Mouse (Mus musculus) liver, adult 2 months (tissue): ENCODE measurements around the gene Acat2. TPM values are rescaled to one million over a fixed set of nuclear protein-coding genes. Genes with fewer than 3 reads are reported as not detected.
"Not testable (repeated sequence)": the region's sequence is repeated elsewhere in the genome, so short reads cannot be mapped to it uniquely, and the experiment has no call there.

Experiments
- DNase-seq: peaks from one replicate; pipeline ENCODE4 v3.0.0-alpha.2; 2011; ENCODE audit warnings: low read depth, low spot score; ENCODE audit errors: extremely low read depth
- H3K27ac ChIP-seq: fragments of 200-500 bp; replicated peaks from 2 replicates; pipeline ENCODE4 v1.5.1; 2012; ENCODE audit warnings: low read depth, mild to moderate bottlenecking, control low read depth, inconsistent platforms, low read length; ENCODE audit not compliant: insufficient read depth
- H3K27me3 ChIP-seq: fragments of 200-500 bp; 2 replicates; pipeline ENCODE4 v1.6.1; 2012; ENCODE audit warnings: mild to moderate bottlenecking, moderate library complexity, low read length, inconsistent platforms; ENCODE audit not compliant: control insufficient read depth, insufficient read depth
- H3K36me3 ChIP-seq: fragments of 200-500 bp; 2 replicates; pipeline ENCODE4 v1.6.1; 2012; ENCODE audit warnings: low read length, inconsistent platforms; ENCODE audit not compliant: control insufficient read depth, insufficient read depth
- H3K4me1 ChIP-seq: fragments of 200-500 bp; 2 replicates; pipeline ENCODE4 v1.6.1; 2011; ENCODE audit warnings: low read length; ENCODE audit not compliant: control insufficient read depth, insufficient read depth
- H3K4me3 ChIP-seq: fragments of 200-500 bp; 2 replicates; pipeline ENCODE4 v1.5.1; 2011; ENCODE audit warnings: low read depth, mild to moderate bottlenecking, control low read depth, low read length, moderate library complexity; ENCODE audit not compliant: insufficient read depth
- H3K79me2 ChIP-seq: fragments of 200-500 bp; 2 replicates; pipeline ENCODE4 v1.6.1; 2012; ENCODE audit warnings: inconsistent platforms, mild to moderate bottlenecking, low read length, moderate library complexity; ENCODE audit not compliant: control insufficient read depth, insufficient read depth
- H3K9ac ChIP-seq: fragments of 200-500 bp; 2 replicates; pipeline ENCODE4 v1.6.1; 2012; ENCODE audit warnings: low read depth, mild to moderate bottlenecking, control low read depth, inconsistent platforms, low read length
- CTCF ChIP-seq: fragments of 200-500 bp; IDR thresholded peaks from 2 replicates; pipeline ENCODE4 v1.5.1; 2011; ENCODE audit warnings: low read depth, low read length, control low read depth
- POLR2A ChIP-seq: fragments of 200-500 bp; IDR thresholded peaks from 2 replicates; pipeline ENCODE4 v1.6.1; 2011; ENCODE audit warnings: low read length, control low read depth; ENCODE audit not compliant: insufficient read depth; ENCODE audit errors: extremely low read depth
- WGBS: fragments of 180-500 bp; shearing (Covaris S2); methylation state at CpG from one replicate; pipeline ENCODE4 v1.1.7; 2018; 5-methylcytosine and 5-hydroxymethylcytosine counted together
- polyA plus RNA-seq: library from polyadenylated mRNA; depleted of rRNA; stranded (reverse); fragments of >200 nt; gene quantifications from 2 replicates; pipeline ENCODE4 v1.2.3, GENCODE M21; 2012; rRNA removed
- total RNA-seq: library from RNA; depleted of rRNA; stranded (reverse); fragments of >200 nt; gene quantifications from 2 replicates; pipeline ENCODE4 v1.2.3, GENCODE M21; 2014; rRNA removed

Acat2 gene
- total RNA-seq (75.1 and 75.7 TPM in 2 replicates), polyA plus RNA-seq (44.6 and 45.9 TPM in 2 replicates)

DNA sequence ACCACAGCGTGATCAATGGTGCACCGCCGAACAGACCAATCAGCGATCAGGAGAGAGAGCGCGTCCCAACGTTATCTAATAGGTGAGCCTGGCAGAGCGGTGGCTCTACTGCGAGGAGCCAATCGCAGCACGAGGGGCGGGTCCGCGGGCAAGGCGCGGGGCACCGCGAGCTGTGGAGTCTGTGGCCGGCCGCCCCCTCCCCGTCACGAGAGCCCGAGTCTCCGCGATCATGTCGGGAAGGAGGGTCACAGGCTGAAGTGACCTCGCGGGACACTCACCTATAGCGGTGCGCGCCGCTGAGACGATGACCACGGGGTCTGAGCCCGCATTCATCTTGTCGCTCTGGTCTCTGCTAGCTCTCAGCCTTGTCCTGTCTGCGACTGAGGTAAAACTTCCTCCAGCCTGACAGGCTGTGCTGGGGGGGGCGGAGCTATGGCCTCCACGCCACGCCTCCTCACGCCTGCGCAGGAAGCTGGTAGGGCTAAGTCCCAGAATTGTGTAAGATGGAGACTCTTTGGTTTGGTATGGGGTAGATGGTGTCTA lies at the start of gene Acat2:
Acat2 (minus strand) TSS at position 417 of the 543 bp plus-strand sequence.
- peaks cover 2% of the 10 kb centered on the region; the same call in 1 of the 2 replicates for H3K36me3 ChIP-seq
- peak within 1 kb of the TSS; percentile 86 for H3K9ac ChIP-seq
- H3K79me2 ChIP-seq: no peaks in the 10 kb centered on the region; the same call in 1 of the 2 replicates
- H3K4me3 ChIP-seq: peak within 1 kb of the TSS; percentile 80
- H3K27me3 ChIP-seq: no peaks in the 10 kb centered on the region
- peak; percentile 86 for DNase-seq
- peak; percentile 94 for TF ChIP-seq POLR2A
- no peak for TF ChIP-seq CTCF
- H3K27ac ChIP-seq: peak within 1 kb of the TSS; percentile 70
- WGBS: under 1% methylated on average over 42 of the region's 42 CpGs
- peaks cover 4% of the 10 kb centered on the region; the same call in 1 of the 2 replicates for H3K4me1 ChIP-seq

DNA sequence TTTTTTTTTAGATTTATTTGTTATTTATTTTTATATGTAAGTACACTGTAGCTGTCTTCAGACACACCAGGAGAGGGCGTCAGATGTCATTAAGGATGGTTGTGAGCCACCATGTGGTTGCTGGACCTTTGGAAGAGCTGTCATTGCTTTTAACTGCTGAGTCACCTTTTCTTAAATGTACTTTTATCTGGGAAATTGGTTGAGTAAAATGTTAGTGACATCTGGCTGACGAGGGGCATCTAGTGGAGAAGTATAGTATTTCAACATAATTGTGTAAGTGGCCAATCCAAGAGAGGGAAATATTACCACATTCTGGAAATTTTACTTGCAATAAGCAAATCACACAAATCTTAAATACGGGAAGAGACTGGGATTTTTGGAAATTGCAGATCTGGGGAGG lies 49.3 kb upstream of the Acat2 start:
- under 1% methylated on average over 3 of the region's 3 CpGs for WGBS

DNA sequence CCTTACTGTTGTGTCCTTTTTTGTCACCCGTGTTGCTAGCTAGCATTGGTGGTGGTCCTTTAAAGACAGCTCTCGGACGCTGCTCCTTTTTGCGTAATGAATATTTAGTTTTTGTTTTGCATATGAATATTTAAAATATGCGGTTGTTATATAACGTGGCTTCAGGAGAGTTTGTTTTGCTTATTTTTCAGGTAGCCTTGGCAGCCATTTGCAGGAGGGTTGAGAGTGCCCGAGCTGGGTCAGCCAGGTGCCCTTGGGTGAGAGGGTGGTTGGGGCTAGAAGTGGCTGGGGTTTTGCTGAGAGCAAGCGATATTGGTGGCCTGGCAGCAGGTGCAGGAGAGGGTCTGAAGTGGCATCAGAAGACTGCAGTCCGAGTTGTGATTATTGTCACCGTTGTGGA lies 48.0 kb upstream of the Acat2 start:
- WGBS: under 1% methylated on average over 10 of the region's 10 CpGs
- peak overlapping the region; percentile 78 for H3K27ac ChIP-seq

More for the DNA sequence above, 49.3 kb upstream of the Acat2 start:
- H3K79me2 ChIP-seq: no peaks in the 10 kb centered on the region; the same call in 1 of the 2 replicates
- TF ChIP-seq POLR2A (no peak), CTCF (peak; percentile 58)
- H3K27me3 ChIP-seq: no peaks in the 10 kb centered on the region
- DNase-seq: peak; percentile 88
- H3K9ac ChIP-seq: no peak overlapping the region
- no peaks in the 10 kb centered on the region for H3K4me1 ChIP-seq
- no peak overlapping the region for H3K4me3 ChIP-seq
- H3K27ac ChIP-seq: no peak overlapping the region
- H3K36me3 ChIP-seq: peaks cover 40% of the 10 kb centered on the region

DNA sequence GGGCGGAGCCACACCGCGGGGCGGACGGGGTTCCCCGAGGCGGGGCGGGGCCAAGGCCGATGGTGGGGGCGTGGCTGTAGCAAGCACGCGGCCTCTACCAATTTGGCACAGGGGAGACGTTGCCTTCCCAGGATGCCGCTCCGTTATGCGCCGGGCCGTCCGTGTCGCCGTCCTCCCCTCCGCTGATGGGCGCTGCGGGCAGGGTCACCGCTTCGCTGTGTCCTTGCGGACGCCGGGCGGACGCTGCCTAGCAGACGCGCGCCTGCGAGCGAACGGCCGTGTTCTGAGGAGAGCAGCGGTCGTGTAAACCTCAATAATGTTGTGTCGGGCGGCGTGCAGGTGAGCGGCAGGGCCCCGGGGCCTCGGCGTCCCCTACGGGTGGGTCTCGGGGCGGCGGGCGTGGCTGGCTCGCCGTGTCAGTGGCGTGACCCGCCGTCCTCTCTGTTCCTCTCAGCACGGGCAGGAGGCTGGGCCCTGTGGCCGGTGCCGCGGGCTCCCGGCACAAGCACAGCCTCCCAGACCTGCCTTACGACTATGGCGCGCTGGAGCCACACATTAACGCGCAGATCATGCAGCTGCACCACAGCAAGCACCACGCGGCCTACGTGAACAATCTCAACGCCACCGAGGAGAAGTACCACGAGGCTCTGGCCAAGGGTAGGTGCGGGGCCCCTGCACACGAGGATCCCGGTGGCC lies 47.3 kb upstream of the Acat2 start:
- under 1% methylated on average over 76 of the region's 76 CpGs for WGBS
- no peaks in the 10 kb centered on the region for H3K4me1 ChIP-seq

More for the DNA sequence above, 48.0 kb upstream of the Acat2 start:
- Histone ChIP-seq H3K36me3 (peaks cover 28% of the 10 kb centered on the region), H3K9ac (peak overlapping the region; percentile 88), H3K4me1 (no peaks in the 10 kb centered on the region), H3K4me3 (peak overlapping the region; percentile 84), H3K27me3 (no peaks in the 10 kb centered on the region), H3K79me2 (no peaks in the 10 kb centered on the region; the same call in 1 of the 2 replicates)
- DNase-seq: peak; percentile 76
- TF ChIP-seq CTCF: no peak
- TF ChIP-seq POLR2A: no peak

DNA sequence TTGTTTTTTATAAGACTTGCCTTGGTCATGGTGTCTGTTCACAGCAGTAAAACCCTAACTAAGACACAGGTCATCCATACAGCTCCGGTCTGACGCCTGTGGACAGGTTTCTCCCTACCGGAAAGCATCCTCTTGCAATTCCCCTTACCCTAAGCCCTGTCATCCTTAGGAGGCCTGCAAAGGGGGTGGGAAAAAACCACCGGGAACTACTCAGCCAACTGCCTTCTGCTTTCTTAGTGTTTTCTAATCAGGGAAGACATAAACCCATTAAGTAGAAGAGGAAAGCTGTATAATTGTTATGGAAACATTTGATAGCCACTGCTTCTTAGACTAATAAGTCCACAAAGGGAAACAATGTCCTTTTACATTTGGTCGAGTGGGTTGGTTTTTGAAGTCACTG lies 46.4 kb upstream of the Acat2 start:
- Histone ChIP-seq H3K79me2 (no peaks in the 10 kb centered on the region; the same call in 1 of the 2 replicates), H3K36me3 (peaks cover 15% of the 10 kb centered on the region), H3K27me3 (no peaks in the 10 kb centered on the region), H3K4me3 (no peak overlapping the region), H3K4me1 (no peaks in the 10 kb centered on the region), H3K9ac (no peak overlapping the region; the same call in 1 of the 2 replicates), H3K27ac (peak overlapping the region; percentile 56; the same call in 1 of the 2 replicates)
- 72% methylated on average over 5 of the region's 5 CpGs for WGBS
- DNase-seq: no peak
- TF ChIP-seq POLR2A (no peak), CTCF (no peak)

More for the DNA sequence above, 47.3 kb upstream of the Acat2 start:
- Histone ChIP-seq H3K4me3 (peak overlapping the region; percentile 84), H3K9ac (peak overlapping the region; percentile 88), H3K27ac (peak overlapping the region; percentile 78), H3K79me2 (no peaks in the 10 kb centered on the region; the same call in 1 of the 2 replicates), H3K36me3 (peaks cover 22% of the 10 kb centered on the region), H3K27me3 (no peaks in the 10 kb centered on the region)
- peak; percentile 92 for DNase-seq
- peak; percentile 94 for TF ChIP-seq POLR2A
- no peak for TF ChIP-seq CTCF

DNA sequence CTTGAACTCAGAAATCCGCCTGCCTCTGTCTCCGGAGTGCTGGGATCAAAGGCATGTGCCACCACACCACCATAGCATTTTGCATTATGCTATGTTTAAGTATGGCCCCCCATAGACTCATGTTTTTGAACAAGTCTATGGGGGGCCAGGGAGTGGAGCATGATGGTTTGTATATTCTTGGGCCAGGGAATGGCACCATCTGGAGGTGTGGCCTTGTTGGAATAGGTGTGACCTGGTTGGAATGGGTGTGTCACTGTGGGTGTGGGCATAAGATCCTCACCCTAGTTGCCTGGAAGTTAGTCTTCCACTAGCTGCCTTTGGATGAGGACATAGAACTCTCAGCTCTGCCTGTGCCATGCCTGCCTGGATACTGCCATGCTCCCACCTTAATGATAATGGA lies 46.0 kb upstream of the Acat2 start, which contains the start of gene Sod2:
Sod2 (plus strand) TSS at position 301 of the 400 bp plus-strand sequence.
- not testable (repeated sequence) for H3K27me3 ChIP-seq, H3K4me1 ChIP-seq, H3K79me2 ChIP-seq, DNase-seq
- peak within 1 kb of the TSS; percentile 55; the same call in 1 of the 2 replicates for H3K9ac ChIP-seq
- H3K27ac ChIP-seq: peak within 1 kb of the TSS; percentile 56
- WGBS: 93% methylated on average over 2 of the region's 2 CpGs
- peak within 1 kb of the TSS; percentile 84 for H3K4me3 ChIP-seq
- peaks cover 13% of the 10 kb centered on the region for H3K36me3 ChIP-seq

DNA sequence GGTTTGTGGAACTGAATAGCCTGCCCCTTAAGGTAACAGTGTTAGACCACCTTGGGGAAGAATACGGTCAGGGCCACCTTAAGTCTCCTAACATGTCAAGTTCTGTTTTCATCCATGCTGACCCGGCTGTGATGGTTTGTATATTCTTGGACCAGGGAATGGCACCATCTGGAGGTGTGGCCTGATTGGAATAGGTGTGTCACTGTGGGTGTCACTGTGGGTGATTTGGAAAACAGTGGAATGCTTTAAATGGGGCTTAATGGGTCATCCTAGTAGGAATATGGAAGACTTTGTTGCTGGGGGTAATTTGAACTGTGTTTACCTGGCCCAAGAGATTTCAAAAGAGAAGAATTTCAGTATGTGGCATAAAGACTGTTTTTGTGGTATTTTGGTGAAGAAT lies 43.9 kb upstream of the Acat2 start:
- H3K4me1 ChIP-seq, H3K9ac ChIP-seq, DNase-seq, H3K36me3 ChIP-seq, H3K27ac ChIP-seq, H3K27me3 ChIP-seq, H3K4me3 ChIP-seq, H3K79me2 ChIP-seq: not testable (repeated sequence)
- WGBS: 91% methylated on average over 2 of the region's 2 CpGs

DNA sequence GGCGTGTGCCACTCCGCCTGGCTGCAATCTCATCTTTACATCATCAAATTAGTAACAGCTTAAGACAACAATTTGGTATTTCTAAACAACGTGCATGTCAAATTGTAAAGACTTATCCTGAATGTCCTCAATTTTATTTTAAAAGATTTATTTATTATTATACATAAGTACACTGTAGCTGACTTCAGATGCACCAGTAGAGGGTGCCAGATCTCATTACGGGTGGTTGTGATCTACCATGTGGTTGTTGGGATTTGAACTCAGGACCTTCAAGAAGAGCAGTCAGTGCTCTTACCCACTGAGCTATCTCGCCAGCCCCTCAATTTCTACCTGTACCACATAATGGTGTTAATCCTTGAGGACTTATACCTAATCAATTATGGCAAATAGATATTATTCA lies 41.7 kb upstream of the Acat2 start:
- H3K4me1 ChIP-seq, H3K9ac ChIP-seq, H3K36me3 ChIP-seq, H3K27me3 ChIP-seq, DNase-seq, H3K79me2 ChIP-seq, H3K27ac ChIP-seq, H3K4me3 ChIP-seq: not testable (repeated sequence)
- 96% methylated on average over 5 of the region's 5 CpGs for WGBS
